Mouse (Mus musculus): ENCODE results near the gene Gm28308. TPM values are rescaled to one million over a fixed set of nuclear protein-coding genes. Genes with fewer than 3 reads are reported as not detected.

Gene Gm28308
- total and polyA plus RNA-seq, 2 experiments from 2014 or later = not detected

GRCm38 (mm10) chr6:52205221-52205620, 7.9 kb downstream of the Gm28308 start:
- peaks cover 99% of the 10 kb centered on the region for H3K27me3 ChIP-seq (ENCODE audit: insufficient read depth, low read length)
- ATAC-seq (ENCODE audit: low FRiP score) (no peak), DNase-seq (ENCODE audit: low spot score) (no peak)
- no peaks in the 10 kb centered on the region for H3K4me1 ChIP-seq (ENCODE audit: insufficient read depth, low read length)
- no peak overlapping the region for H3K4me3 ChIP-seq (ENCODE audit: low read depth, low read length)
- H3K36me3 ChIP-seq (ENCODE audit: insufficient read depth, low read length) = no peaks in the 10 kb centered on the region
- WGBS = 5% methylated on average over 14 of the region's 14 CpGs
- no peak overlapping the region for H3K27ac ChIP-seq (ENCODE audit: low read depth, low read length)
- TF ChIP-seq CTCF (IDR thresholded peaks at IDR 0.05) = no peak
- H3K4me2 ChIP-seq (ENCODE audit: low read depth, low read length, poor library complexity, severe bottlenecking) = no peak overlapping the region
- no peak overlapping the region for H3K9ac ChIP-seq (replicated peaks; ENCODE audit: low read length, poor library complexity, severe bottlenecking)
- H3K9me3 ChIP-seq (ENCODE audit: low read length) = no peaks in the 10 kb centered on the region

DNA sequence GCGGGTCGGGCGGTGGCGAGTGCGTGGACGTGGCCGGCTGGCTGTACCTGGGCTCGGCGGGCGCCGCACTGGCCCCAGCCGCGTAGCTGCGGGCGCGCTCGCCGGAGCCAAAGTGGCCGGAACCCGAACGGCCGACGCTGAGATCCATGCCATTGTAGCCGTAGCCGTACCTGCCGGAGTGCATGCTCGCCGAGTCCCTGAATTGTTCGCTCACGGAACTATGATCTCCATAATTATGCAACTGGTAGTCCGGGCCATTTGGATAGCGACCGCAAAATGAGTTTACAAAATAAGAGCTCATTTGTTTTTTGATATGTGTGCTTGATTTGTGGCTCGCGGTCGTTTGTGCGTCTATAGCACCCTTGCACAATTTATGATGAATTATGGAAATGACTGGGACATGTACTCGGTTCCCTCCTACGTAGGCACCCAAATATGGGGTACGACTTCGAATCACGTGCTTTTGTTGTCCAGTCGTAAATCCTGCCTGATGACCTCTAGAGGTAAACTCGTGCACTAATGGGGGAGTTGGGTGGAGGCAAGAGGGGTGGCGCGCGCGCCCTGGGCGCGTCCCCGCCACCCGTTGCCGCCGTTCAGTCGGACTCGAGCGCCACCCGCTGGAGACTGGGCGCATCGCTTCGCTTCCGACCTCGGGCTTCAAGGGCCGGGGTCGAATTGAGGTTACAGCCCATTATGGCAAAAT, 8.9 kb downstream of the Gm28308 start, which contains the start of gene Hoxa5:
Gene Hoxa5 (minus strand): TSS at position 538 of the 703 bp plus-strand sequence.
- ATAC-seq (ENCODE audit: low FRiP score) = no peak
- H3K36me3 ChIP-seq (ENCODE audit: insufficient read depth, low read length) = no peaks in the 10 kb centered on the region
- peak; percentile 82 for DNase-seq (ENCODE audit: low spot score)
- H3K9ac ChIP-seq (replicated peaks; ENCODE audit: low read length, poor library complexity, severe bottlenecking) = no peak within 1 kb of the TSS
- H3K4me3 ChIP-seq (ENCODE audit: low read depth, low read length) = peak within 1 kb of the TSS; percentile 0; the same call in 1 of the 2 replicates
- H3K4me2 ChIP-seq (ENCODE audit: low read depth, low read length, poor library complexity, severe bottlenecking) = 0 out of 2 replicates have a peak within 1 kb of the TSS, but pooled peaks have one; percentile 20
- no peaks in the 10 kb centered on the region for H3K4me1 ChIP-seq (ENCODE audit: insufficient read depth, low read length)
- H3K27ac ChIP-seq (ENCODE audit: low read depth, low read length) = no peak within 1 kb of the TSS
- no peaks in the 10 kb centered on the region for H3K9me3 ChIP-seq (ENCODE audit: low read length)
- peak; percentile 64 for TF ChIP-seq CTCF (IDR thresholded peaks at IDR 0.05)
- peaks cover 98% of the 10 kb centered on the region for H3K27me3 ChIP-seq (ENCODE audit: insufficient read depth, low read length)
- under 1% methylated on average over 65 of the region's 65 CpGs for WGBS

GRCm38 (mm10) chr6:52203371-52204049, 9.6 kb downstream of the Gm28308 start:
- ATAC-seq (ENCODE audit: low FRiP score) (no peak), DNase-seq (ENCODE audit: low spot score) (no peak)
- peak overlapping the region; percentile 0; the same call in 1 of the 2 replicates for H3K4me3 ChIP-seq (ENCODE audit: low read depth, low read length)
- no peaks in the 10 kb centered on the region for H3K9me3 ChIP-seq (ENCODE audit: low read length)
- no peaks in the 10 kb centered on the region for H3K36me3 ChIP-seq (ENCODE audit: insufficient read depth, low read length)
- H3K4me2 ChIP-seq (ENCODE audit: low read depth, low read length, poor library complexity, severe bottlenecking) = 0 out of 2 replicates have a peak overlapping the region, but pooled peaks have one; percentile 20
- H3K9ac ChIP-seq (replicated peaks; ENCODE audit: low read length, poor library complexity, severe bottlenecking) = no peak overlapping the region
- no peaks in the 10 kb centered on the region for H3K4me1 ChIP-seq (ENCODE audit: insufficient read depth, low read length)
- H3K27me3 ChIP-seq (ENCODE audit: insufficient read depth, low read length) = peaks cover 98% of the 10 kb centered on the region
- under 1% methylated on average over 39 of the region's 46 CpGs for WGBS
- no peak overlapping the region for H3K27ac ChIP-seq (ENCODE audit: low read depth, low read length)
- no peak for TF ChIP-seq CTCF (IDR thresholded peaks at IDR 0.05)

DNA sequence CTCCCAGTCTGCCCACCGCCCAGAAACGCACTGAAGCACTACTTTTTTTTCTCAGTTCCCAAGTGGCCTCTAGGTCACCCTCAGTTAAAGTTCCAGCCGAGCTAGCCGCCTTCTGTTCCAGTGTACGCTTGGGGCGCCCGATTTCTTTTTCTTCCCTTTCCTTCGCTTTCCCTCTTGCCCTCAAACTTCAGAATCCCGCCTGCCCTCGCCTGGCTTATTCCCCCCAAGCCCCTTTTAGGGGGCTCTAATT, 10.1 kb downstream of the Gm28308 start:
- DNase-seq (ENCODE audit: low spot score) (no peak), ATAC-seq (ENCODE audit: low FRiP score) (no peak)
- no peaks in the 10 kb centered on the region for H3K9me3 ChIP-seq (ENCODE audit: low read length)
- H3K27ac ChIP-seq (ENCODE audit: low read depth, low read length) = no peak overlapping the region
- no peak overlapping the region for H3K4me2 ChIP-seq (ENCODE audit: low read depth, low read length, poor library complexity, severe bottlenecking)
- no peaks in the 10 kb centered on the region for H3K4me1 ChIP-seq (ENCODE audit: insufficient read depth, low read length)
- no peak overlapping the region for H3K9ac ChIP-seq (replicated peaks; ENCODE audit: low read length, poor library complexity, severe bottlenecking)
- H3K27me3 ChIP-seq (ENCODE audit: insufficient read depth, low read length) = peaks cover 98% of the 10 kb centered on the region
- WGBS = under 1% methylated on average over 10 of the region's 10 CpGs
- no peak overlapping the region; the same call in 1 of the 2 replicates for H3K4me3 ChIP-seq (ENCODE audit: low read depth, low read length)
- H3K36me3 ChIP-seq (ENCODE audit: insufficient read depth, low read length) = no peaks in the 10 kb centered on the region
- TF ChIP-seq CTCF (IDR thresholded peaks at IDR 0.05) = no peak

- no peak overlapping the region for H3K4me2 ChIP-seq (ENCODE audit: low read depth, low read length, poor library complexity, severe bottlenecking)
These were observed 10.6 kb downstream of the Gm28308 start for GRCm38 (mm10) chr6:52202362-52203120.

More at GRCm38 (mm10) chr6:52202362-52203120, 10.6 kb downstream of the Gm28308 start:
- Histone ChIP-seq H3K36me3 (ENCODE audit: insufficient read depth, low read length) (no peaks in the 10 kb centered on the region), H3K4me3 (ENCODE audit: low read depth, low read length) (no peak overlapping the region), H3K9ac (replicated peaks; ENCODE audit: low read length, poor library complexity, severe bottlenecking) (no peak overlapping the region), H3K27ac (ENCODE audit: low read depth, low read length) (no peak overlapping the region), H3K27me3 (ENCODE audit: insufficient read depth, low read length) (peaks cover 99% of the 10 kb centered on the region), H3K4me1 (ENCODE audit: insufficient read depth, low read length) (no peaks in the 10 kb centered on the region), H3K9me3 (ENCODE audit: low read length) (no peaks in the 10 kb centered on the region)
- no peak for ATAC-seq (ENCODE audit: low FRiP score)
- 4% methylated on average over 22 of the region's 22 CpGs for WGBS
- no peak for DNase-seq (ENCODE audit: low spot score)
- no peak for TF ChIP-seq CTCF (IDR thresholded peaks at IDR 0.05)
